ENCODE assay signal across 8 mouse cellular contexts in genomic region chr15:80945851-80946250, GRCm38 (mm10). TPM values are rescaled to one million over a fixed set of nuclear protein-coding genes. Genes with fewer than 3 reads are reported as not detected.
DNase-seq lines count a peak whose midpoint lies in the region; ATAC-seq and TF ChIP-seq lines count a peak whose summit lies in the region.
"Had no signal": no experiment of that assay in that cellular context is flagged by ENCODE, and none has a peak within 500 bp of the region (broad histone marks: within the 10 kb centered on the region; RNA-seq: fewer than 3 reads in every experiment).

No protein-coding gene starts in this region.

- peak; percentile 46 for TF ChIP-seq CTCF in G1E (IDR thresholded peaks at IDR 0.05; ENCODE audit: low read depth, low read length)
- peak; percentile 31; the same call in 1 of the 2 replicates for TF ChIP-seq CTCF in brain, embryonic 14.5 days (IDR thresholded peaks at IDR 0.05; ENCODE audit: borderline replicate concordance, extremely low read depth, insufficient read depth, insufficient read length)

- H3K4me1 ChIP-seq in G1E (ENCODE audit: insufficient read depth, low read depth, low read length) = peaks cover 40% of the 10 kb centered on the region
- H3K4me1 ChIP-seq in heart, embryonic 12.5 days (replicated peaks) = peaks cover 14% of the 10 kb centered on the region

- H3K4me2 ChIP-seq in heart, embryonic 12.5 days = no peak overlapping the region

- peaks cover 35% of the 10 kb centered on the region for H3K36me3 ChIP-seq in G1E (replicated peaks)
- H3K36me3 ChIP-seq in heart, embryonic 12.5 days = peaks cover 20% of the 10 kb centered on the region

- no peak for TF ChIP-seq POLR2A in brain, embryonic 14.5 days (IDR thresholded peaks at IDR 0.05; ENCODE audit: borderline replicate concordance, extremely low read depth, insufficient read depth, insufficient read length, poor library complexity, severe bottlenecking)

- no peaks in the 10 kb centered on the region for H3K9me3 ChIP-seq in G1E (replicated peaks)
- no peaks in the 10 kb centered on the region for H3K9me3 ChIP-seq in heart, embryonic 12.5 days (replicated peaks)

- no peak overlapping the region for H3K27ac ChIP-seq in heart, embryonic 12.5 days (ENCODE audit: poor library complexity, severe bottlenecking)
- H3K27ac ChIP-seq: macrophage had no signal

- H3K9ac ChIP-seq in heart, embryonic 12.5 days = no peak overlapping the region

- WGBS in heart, embryonic 12.5 days = 58% methylated on average over 3 of the region's 3 CpGs

- ATAC-seq in G1E (ENCODE audit: extremely low read depth, insufficient number of reproducible peaks, low FRiP score, poor library complexity, severe bottlenecking) = no peak
- ATAC-seq in heart, embryonic 12.5 days (ENCODE audit: insufficient number of reproducible peaks, low FRiP score) = no peak

- no peaks in the 10 kb centered on the region for H3K27me3 ChIP-seq in G1E (ENCODE audit: insufficient read depth, low read length)
- H3K27me3 ChIP-seq in heart, embryonic 12.5 days (replicated peaks) = no peaks in the 10 kb centered on the region

- peak; percentile 51 for DNase-seq in layer of hippocampus, adult 9-11 months
- DNase-seq in layer of hippocampus, adult 9-10 months (ENCODE audit: low spot score) = no peak
- no peak for DNase-seq in G1E (ENCODE audit: low spot score)
- peak; percentile 54 for DNase-seq in brain, embryonic 14.5 days (ENCODE audit: low read depth)
- DNase-seq in lung, adult 18-20 months = peak; percentile 36 to 46
- DNase-seq in thymus, postnatal 10 days (ENCODE audit: low spot score in 2 of 2) = peak; percentile 57 to 68

- no peak overlapping the region for H3K4me3 ChIP-seq in G1E (ENCODE audit: low read depth, low read length)
- no peak overlapping the region for H3K4me3 ChIP-seq in heart, embryonic 12.5 days

RNA-seq across cellular contexts. Expression of gene Adsl, which starts 2.4 kb away (rescaled TPM):
- total RNA-seq in G1E (2014; fragmentation: Nextera tagmentation) (91.9 and 112 TPM in 2 replicates), G1E (2017) (174 and 221 TPM in 2 replicates)
- 57.9 and 79.0 TPM in 2 replicates for polyA plus RNA-seq in G1E (2012)
- polyA plus RNA-seq in brain, embryonic 14.5 days (2012; rRNA removed) = 70.4 and 70.5 TPM in 2 replicates
- polyA plus RNA-seq in heart, embryonic 12.5 days (2016; fragmentation: Nextera tagmentation; extraction: Ambion mirVana) = 162 and 167 TPM in 2 replicates

RNA-seq across cellular contexts. Expression of gene Sgsm3, which starts 31.7 kb away (rescaled TPM):
- total RNA-seq in G1E (2014; fragmentation: Nextera tagmentation) (17.9 and 18.9 TPM in 2 replicates), G1E (2017) (28.4 and 35.7 TPM in 2 replicates)
- polyA plus RNA-seq in G1E (2012) = 8.4 and 8.5 TPM in 2 replicates
- polyA plus RNA-seq in brain, embryonic 14.5 days (2012; rRNA removed) = 63.9 and 69.5 TPM in 2 replicates
- 15.7 and 19.0 TPM in 2 replicates for polyA plus RNA-seq in heart, embryonic 12.5 days (2016; fragmentation: Nextera tagmentation; extraction: Ambion mirVana)

Comparison
In these comparisons a context has a peak if more than half of its experiments do, and no peak if none do; other contexts are left out.
1. DNase-seq: peak in layer of hippocampus, adult 9-11 months (single experiment), brain, embryonic 14.5 days (single experiment), lung, adult 18-20 months (2 of 2) and thymus, postnatal 10 days (2 of 2); none in layer of hippocampus, adult 9-10 months (single experiment) and G1E (single experiment).